Mouse (Mus musculus): ENCODE data around the gene Morn1.

- TF ChIP-seq CTCF (IDR thresholded peaks at IDR 0.05; ENCODE audit: borderline replicate concordance, extremely low read depth, insufficient read depth, insufficient read length) (no peak), POLR2A (IDR thresholded peaks at IDR 0.05; ENCODE audit: borderline replicate concordance, extremely low read depth, insufficient read depth, insufficient read length, poor library complexity, severe bottlenecking) (0 out of 2 replicates have a peak, but pooled peaks have one; percentile 35)
Observed at GRCm38 (mm10) chr4:155150276-155151113, 64.1 kb downstream of the Morn1 start.

Data from brain, embryonic 14.5 days (tissue).